Mouse (Mus musculus) MN1 (cell line): Measurements from ENCODE around the gene Zbtb38.

ENCODE experiments used
- DNase-seq: peaks from one replicate; pipeline ENCODE4 v3.0.0-alpha.2; 2016; ENCODE audit warnings: low spot score

Gene Zbtb38

GRCm38 (mm10) chr9:96731039-96731895, 21.4 kb downstream of the Zbtb38 start:
- DNase-seq = no peak

GRCm38 (mm10) chr9:96730311-96730625, 22.4 kb downstream of the Zbtb38 start:
- no peak for DNase-seq

- DNase-seq = peak; percentile 56
Measured at GRCm38 (mm10) chr9:96729537-96730310, 22.9 kb downstream of the Zbtb38 start.

- DNase-seq = peak; percentile 51
Measured at GRCm38 (mm10) chr9:96728338-96729162, 24.1 kb downstream of the Zbtb38 start.

GRCm38 (mm10) chr9:96727688-96728087, 24.9 kb downstream of the Zbtb38 start:
- DNase-seq = no peak

- no peak for DNase-seq
Measured at GRCm38 (mm10) chr9:96726336-96727131, 26.1 kb downstream of the Zbtb38 start.

- DNase-seq = no peak
Measured at GRCm38 (mm10) chr9:96725582-96726320, 26.9 kb downstream of the Zbtb38 start.

GRCm38 (mm10) chr9:96723650-96724049, 29.0 kb downstream of the Zbtb38 start:
- no peak for DNase-seq

- no peak for DNase-seq
Measured at GRCm38 (mm10) chr9:96721163-96721799, 31.4 kb downstream of the Zbtb38 start.

GRCm38 (mm10) chr9:96720510-96721162, 32.0 kb downstream of the Zbtb38 start:
- DNase-seq = peak; percentile 32

- peak; percentile 70 for DNase-seq
Measured at GRCm38 (mm10) chr9:96719408-96720158, 33.0 kb downstream of the Zbtb38 start.

- DNase-seq = no peak
Measured at GRCm38 (mm10) chr9:96718888-96719287, 33.7 kb downstream of the Zbtb38 start.

- DNase-seq = no peak
Measured at GRCm38 (mm10) chr9:96718402-96718798, 34.2 kb downstream of the Zbtb38 start.

- DNase-seq = no peak
Measured at GRCm38 (mm10) chr9:96717698-96718401, 34.8 kb downstream of the Zbtb38 start.

GRCm38 (mm10) chr9:96716735-96717444, 35.7 kb downstream of the Zbtb38 start:
- no peak for DNase-seq

GRCm38 (mm10) chr9:96716136-96716535, 36.5 kb downstream of the Zbtb38 start:
- DNase-seq = no peak

GRCm38 (mm10) chr9:96715171-96715570, 37.5 kb downstream of the Zbtb38 start:
- DNase-seq = no peak
